Mouse (Mus musculus) adipocyte (in vitro differentiated cells): ENCODE measurements around the gene Cox15.
A peak's percentile ranks its signal among the peaks of the same experiment; 100 is the strongest.

Source experiments
- DNase-seq: peaks from one replicate; pipeline ENCODE4 v3.0.0-alpha.2; 2016; ENCODE audit warnings: low spot score

Gene Cox15

GRCm38 (mm10) chr19:43708206-43708605 lies 44.6 kb downstream of the Cox15 start:
- no peak for DNase-seq

- no peak for DNase-seq
Measured at GRCm38 (mm10) chr19:43704787-43705497, 47.9 kb downstream of the Cox15 start.

GRCm38 (mm10) chr19:43704211-43704610 lies 48.6 kb downstream of the Cox15 start:
- no peak for DNase-seq

- no peak for DNase-seq
Measured at GRCm38 (mm10) chr19:43699763-43700155, 53.0 kb downstream of the Cox15 start.

GRCm38 (mm10) chr19:43699021-43699762 lies 53.6 kb downstream of the Cox15 start:
- DNase-seq, result no peak

GRCm38 (mm10) chr19:43697666-43698370 lies 55.0 kb downstream of the Cox15 start:
- no peak for DNase-seq

- no peak for DNase-seq
Measured at GRCm38 (mm10) chr19:43695514-43695964, 57.3 kb downstream of the Cox15 start.

- DNase-seq, result no peak
Measured at GRCm38 (mm10) chr19:43692815-43693214, 60.0 kb downstream of the Cox15 start.

- DNase-seq, result peak; percentile 96
Measured at GRCm38 (mm10) chr19:43689419-43690246, 63.2 kb downstream of the Cox15 start, which contains the start of gene Entpd7. Entpd7 (plus strand) TSS chr19:43689672.
